Mouse (Mus musculus) right cerebral cortex, postnatal 25 days (tissue): ENCODE results near the gene 1700001P01Rik.
"Not testable (repeated sequence)": the region's sequence is repeated elsewhere in the genome, so short reads cannot be mapped to it uniquely, and the experiment has no call there.

ENCODE experiments used
- DNase-seq: peaks from one replicate; pipeline ENCODE4 v3.0.0; 2022

1700001P01Rik gene

DNA sequence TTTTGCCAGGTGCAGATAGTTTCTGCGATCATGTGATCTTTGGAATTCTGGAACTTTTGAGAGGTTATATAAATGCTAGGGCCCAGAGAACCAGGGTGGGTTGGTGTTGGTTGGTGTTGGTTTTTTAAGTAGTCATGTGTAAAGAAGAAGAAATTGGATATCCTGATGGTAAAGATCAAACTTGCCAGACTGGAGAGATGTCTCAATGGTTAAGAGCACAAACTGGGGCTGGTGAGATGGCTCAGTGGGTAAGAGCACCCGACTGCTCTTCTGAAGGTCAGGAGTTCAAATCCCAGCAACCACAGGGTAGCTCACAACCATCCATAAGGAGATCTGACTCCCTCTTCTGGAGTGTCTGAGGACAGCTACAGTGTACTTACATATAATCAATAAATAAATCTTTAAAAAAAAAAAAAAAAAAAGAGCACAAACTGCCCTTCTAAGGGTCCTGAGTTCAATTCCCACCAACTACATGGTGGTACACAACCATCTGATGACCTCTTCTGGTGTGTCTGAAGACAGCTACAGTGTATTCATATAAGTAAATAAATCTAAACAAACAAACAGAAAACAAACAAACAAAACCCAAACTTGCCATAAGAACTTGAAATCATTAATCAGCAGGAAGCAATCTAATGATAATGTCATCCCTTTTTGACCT lies 15.2 kb upstream of the 1700001P01Rik start:
- not testable (repeated sequence) for DNase-seq

GRCm38 (mm10) chr11:97789727-97790126 lies 14.0 kb upstream of the 1700001P01Rik start:
- no peak for DNase-seq

DNA sequence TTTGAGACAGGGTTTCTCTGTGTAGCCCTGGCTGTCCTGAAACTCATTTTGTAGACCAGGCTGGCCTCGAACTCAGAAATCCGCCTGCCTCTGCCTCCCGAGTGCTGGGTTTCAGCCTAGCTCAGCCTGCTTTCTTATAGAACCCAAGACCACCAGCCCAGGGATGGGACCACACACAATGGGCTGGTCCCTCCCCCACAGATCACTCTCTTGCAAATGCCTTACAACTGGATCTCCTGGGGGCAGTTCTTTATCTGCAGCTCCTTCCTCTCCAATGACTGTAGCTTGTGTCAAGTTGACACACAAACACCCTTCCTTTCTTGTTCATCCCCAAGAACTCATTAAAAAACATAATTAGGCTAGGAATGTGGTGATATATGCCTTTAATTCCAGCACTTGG lies 12.2 kb upstream of the 1700001P01Rik start:
- no peak for DNase-seq

GRCm38 (mm10) chr11:97782564-97782895 lies 6.8 kb upstream of the 1700001P01Rik start:
- DNase-seq = no peak

- DNase-seq = peak; percentile 99
Observed at GRCm38 (mm10) chr11:97781832-97782563, 6.3 kb upstream of the 1700001P01Rik start, which contains the start of gene Rpl23. TSS of gene Rpl23 (minus strand) at chr11:97782437.

DNA sequence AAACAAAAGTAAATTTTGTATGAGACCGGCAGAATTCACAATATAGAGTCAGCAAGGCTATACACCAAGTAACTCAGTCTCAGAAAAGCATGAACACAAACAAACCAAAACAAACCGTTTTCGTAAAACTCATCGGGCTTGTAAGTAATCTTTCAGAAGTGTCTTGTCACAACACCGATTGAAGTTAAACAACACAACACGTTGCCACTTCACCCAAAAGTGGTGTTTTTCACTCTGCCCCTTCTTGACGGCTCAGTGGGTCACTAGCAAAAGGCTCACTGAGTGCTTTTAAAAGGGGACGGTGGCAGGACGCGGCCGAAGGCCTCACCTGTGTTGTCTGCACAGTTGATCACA lies 5.7 kb upstream of the 1700001P01Rik start:
- DNase-seq = no peak

GRCm38 (mm10) chr11:97779968-97780701 lies 4.4 kb upstream of the 1700001P01Rik start:
- DNase-seq = no peak

DNA sequence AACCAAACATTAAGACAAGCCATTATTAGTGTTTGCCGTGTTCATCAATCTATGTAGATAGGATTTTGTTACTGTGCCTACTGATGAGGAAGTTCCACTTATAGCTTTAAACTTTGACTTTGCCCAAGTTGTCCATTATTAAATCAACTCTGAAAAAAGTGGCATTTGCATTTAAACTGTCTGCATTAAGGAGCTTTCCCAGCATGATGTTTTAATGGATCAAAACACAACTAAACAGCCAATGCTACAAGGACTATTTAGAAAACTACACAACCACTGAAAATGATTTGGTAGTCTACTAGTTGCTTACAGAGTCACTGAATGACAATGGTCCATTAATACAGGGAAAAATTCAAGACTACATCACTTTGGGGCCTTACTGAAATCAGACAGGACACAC lies 3.2 kb upstream of the 1700001P01Rik start:
- no peak for DNase-seq

- no peak for DNase-seq
Observed at GRCm38 (mm10) chr11:97777129-97777529, 1.4 kb upstream of the 1700001P01Rik start.

- DNase-seq = no peak
Observed at GRCm38 (mm10) chr11:97776497-97777128, 895 bp upstream of the 1700001P01Rik start.

- DNase-seq = no peak
Observed at GRCm38 (mm10) chr11:97775186-97775585, 532 bp downstream of the 1700001P01Rik start.

- DNase-seq = no peak
Observed at GRCm38 (mm10) chr11:97771410-97771809, 4.3 kb downstream of the 1700001P01Rik start.

DNA sequence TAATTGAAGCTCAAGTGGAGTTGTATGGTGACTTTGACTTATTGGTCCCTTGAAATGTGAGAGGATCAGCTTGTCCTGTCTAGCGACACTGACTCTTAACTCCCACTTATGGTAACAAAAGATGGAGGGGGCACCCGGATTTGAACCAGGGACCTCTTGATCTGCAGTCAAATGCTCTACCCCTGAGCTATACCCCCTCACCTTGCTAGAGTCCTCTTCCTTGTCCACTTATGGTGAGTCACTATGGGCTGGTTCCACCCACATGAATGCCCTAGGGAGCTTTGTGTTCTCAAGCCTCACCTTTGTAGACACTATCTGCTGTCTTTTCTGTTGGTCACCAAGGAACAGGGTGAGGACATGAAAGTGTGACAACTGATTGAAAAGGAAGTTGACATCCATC lies 6.0 kb downstream of the 1700001P01Rik start:
- no peak for DNase-seq

GRCm38 (mm10) chr11:97766154-97766881 lies 9.4 kb downstream of the 1700001P01Rik start, which contains the start of gene Cwc25:
TSS of gene Cwc25 (minus strand) at chr11:97766556.
- DNase-seq = peak; percentile 95

GRCm38 (mm10) chr11:97761638-97762037 lies 14.1 kb downstream of the 1700001P01Rik start:
- DNase-seq = no peak

DNA sequence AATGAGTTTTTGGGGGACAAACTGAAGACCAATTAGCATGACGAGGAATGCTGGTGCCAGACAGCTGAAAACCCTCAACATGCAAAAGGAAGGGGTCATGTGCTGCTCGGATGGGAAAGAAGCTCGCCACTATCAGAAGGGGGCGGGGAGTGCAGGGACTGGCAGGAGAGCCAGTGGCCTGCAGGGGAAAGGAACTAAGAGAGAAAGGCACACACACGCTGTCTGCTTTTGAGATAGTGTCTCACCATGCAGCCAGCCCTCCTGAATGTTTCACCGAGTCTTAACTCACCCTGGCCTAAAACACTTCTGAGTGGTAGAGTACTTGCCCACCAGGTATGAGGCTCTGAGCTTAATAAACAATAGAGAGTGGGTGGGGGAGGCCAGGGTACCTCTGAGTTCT lies 16.8 kb downstream of the 1700001P01Rik start:
- DNase-seq = no peak

DNA sequence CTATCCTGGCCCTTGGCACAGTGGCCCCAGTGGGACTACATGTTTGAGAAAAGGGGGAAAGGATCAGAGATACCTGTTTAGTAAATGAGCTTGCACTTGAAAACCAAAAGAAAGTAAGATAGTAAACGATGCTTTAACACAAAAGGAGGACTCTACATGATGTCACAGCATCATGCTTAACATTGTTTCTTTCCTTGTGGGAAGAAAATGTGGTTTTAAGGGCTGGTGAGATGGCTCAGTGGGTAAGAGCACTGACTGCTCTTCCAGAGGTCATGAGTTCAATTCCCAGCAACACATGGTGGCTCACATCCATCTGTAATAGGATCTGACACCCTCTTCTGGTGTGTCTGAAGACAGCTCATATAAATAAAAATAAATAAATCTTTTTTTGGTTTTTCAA lies 17.6 kb downstream of the 1700001P01Rik start:
- no peak for DNase-seq

DNA sequence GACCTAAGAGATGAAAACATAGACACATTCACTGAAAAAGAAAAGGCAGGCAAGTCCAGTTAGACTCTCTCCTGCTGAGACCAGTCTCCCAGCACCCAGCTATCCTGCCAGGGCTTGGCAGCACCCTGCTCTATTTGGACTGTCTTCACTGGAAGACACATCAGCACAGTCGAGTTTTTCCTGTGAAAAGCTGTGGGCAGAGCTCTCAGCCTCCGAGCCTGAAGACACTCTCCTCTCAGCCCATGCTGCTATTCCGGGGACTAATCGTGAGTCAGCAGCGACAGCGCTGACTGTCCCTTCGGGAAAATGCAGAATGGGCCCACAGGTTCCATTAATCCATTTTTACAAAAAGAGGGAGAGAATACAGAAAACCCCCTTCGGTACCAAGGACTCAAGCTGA lies 22.4 kb downstream of the 1700001P01Rik start:
- peak; percentile 43 for DNase-seq

GRCm38 (mm10) chr11:97748496-97748895 lies 27.2 kb downstream of the 1700001P01Rik start:
- DNase-seq = no peak

GRCm38 (mm10) chr11:97747773-97748172 lies 27.9 kb downstream of the 1700001P01Rik start:
- DNase-seq = no peak

- no peak for DNase-seq
Observed at GRCm38 (mm10) chr11:97745331-97745721, 30.4 kb downstream of the 1700001P01Rik start.

DNA sequence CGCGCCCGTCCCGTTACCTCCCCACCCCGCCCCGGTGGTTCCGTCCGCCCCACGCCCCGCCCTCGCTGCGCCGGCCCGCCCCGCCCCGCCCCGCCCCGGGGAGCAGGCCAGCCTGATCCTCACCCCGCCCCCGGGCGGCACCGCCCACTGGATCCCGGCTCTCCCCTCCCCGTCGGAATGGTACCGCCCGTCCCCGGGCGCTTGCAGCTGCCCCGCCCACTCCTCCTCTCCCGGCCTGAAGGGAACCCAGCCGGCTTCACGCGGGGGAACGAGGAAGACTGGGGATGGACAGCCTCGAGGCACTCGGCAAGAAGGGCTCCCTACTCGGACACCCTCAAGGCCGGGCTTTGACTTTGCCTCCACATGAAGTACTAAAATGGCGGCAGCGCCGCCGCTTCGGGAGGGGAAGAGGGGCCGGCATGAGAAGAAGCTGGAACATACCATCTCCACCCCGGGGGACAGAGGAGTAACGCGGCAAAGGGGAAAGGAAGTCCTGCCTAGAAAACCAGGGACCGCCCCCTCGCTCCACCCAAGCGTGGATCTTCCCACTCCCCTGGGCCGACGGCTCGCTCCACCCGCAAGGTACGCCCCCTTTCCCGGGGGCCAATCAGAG lies 30.9 kb downstream of the 1700001P01Rik start:
- DNase-seq = peak; percentile 97
